Mouse (Mus musculus) gastrocnemius, postnatal 14 days (tissue): ENCODE results near the gene Tom1l2. TPM values are rescaled to one million over a fixed set of nuclear protein-coding genes. Genes with fewer than 3 reads are reported as not detected.

Experiments used
- DNase-seq: peaks from one replicate; pipeline ENCODE4 v3.0.0; 2021; ENCODE audit warnings: mixed read lengths
- intact Hi-C: fragments of 180-260 bp; cut with DNase I; formaldehyde crosslinking; loops from one replicate; pipeline ENCODE4 v1.15.1; 2025; ENCODE audit warnings: low total_unique reads
- total RNA-seq, 2 experiments: library from RNA; stranded (reverse); gene quantifications; 2 replicates each; pipeline ENCODE4 v1.2.3; 2021

Tom1l2 gene
- total RNA-seq, 2 experiments from 2014 or later, result 42.1 to 50.2 TPM

- intact Hi-C loops, result no loop called here
- peak; percentile 40 for DNase-seq
These were observed 101.6 kb downstream of the Tom1l2 start for GRCm38 (mm10) chr11:60250971-60251643.

DNA sequence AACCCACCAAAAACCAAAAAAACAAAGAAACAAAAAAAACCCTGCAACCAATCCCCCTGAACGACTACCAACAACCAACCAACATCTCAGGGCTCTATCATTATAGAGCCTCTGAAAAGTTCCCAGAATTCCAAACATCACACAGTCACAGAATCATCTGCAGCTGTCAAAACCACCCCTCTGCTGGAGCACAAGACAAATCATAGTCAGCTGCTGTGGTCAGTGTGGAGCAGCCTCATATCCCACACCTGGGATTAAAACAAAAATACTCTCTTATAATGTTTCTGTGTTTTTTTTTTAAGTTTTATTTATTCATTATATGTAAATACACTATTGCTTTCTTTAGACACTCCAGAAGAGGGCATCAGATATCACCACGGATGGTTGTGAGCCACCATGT is 102.8 kb downstream of the Tom1l2 start:
- no peak for DNase-seq
- intact Hi-C loops, result no loop called here

DNA sequence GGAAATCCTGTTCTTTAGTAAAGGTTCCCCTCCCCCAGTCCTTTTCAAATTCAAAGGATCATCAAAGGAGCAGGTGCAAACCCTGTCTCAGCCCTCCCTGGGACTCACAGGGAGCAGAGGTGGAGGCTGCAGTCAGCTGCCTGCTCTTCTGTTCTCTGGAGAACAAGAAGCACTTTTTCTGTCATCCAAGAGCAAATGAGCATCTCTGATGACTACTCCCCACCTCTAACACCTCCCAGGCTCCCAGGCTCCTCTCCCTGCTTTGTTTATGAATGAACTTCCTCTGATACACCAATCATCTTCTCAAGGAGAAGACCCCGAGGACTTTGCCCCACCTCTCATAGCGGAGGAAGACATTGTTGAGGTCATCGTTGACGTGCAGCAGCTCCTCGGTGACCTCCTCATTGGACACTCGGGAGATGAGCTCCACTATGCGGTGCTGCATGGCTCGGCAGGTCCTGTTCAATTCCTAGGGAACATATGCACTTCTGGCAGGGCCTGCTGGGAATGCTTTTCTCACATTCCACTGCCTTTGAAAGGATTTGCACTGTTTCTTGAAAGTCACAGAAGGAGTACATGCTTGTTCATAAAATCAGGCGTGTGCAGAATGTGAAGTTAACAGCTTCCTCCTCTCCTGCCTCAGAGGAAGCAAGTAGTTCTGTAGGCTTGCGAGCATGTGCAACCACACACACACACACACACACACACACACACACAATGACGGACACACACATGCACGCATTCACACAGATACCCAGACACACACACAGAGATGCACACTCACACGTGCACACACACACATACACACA is 103.9 kb downstream of the Tom1l2 start:
- intact Hi-C loops, result no loop called here
- no peak for DNase-seq

DNA sequence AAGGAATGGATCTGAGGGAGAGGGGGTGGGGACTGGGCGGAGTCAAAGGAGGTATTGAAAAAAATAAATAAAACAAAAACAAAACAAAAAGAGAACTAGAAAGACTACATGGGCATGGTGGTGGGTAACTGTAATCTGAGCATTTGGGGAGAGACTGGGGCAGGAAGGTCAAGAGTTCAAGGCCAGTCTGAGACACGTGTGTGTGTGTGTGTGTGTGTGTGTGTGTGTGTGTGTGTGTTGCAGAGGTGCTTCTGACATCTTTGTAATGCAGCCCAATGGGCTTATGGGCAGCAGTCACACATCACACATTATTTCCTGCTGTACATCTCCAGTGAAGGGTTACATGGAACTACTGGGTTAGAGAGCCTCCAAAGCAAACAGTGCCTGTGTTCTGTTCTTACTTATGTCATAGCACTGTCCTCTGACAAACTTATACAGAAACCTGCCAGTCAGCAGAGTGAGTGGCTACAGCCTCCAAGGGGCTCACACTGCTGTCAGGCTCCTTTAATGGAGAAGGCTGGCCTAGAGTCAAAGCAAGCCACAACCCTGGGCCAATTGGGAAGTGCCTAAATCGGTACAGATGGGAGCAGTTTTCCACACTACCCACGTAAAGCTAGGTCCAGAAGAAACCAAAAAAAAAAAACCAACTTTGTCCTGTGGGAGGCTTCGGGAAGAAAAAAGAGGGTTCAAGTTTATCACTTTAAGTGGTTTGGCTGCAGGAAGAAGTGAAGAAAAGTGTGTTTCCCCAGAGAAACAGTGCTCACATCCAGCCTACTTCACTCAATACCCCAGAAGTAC is 104.8 kb downstream of the Tom1l2 start:
- intact Hi-C loops, result no loop called here

GRCm38 (mm10) chr11:60246077-60246476 is 106.6 kb downstream of the Tom1l2 start:
- no peak for DNase-seq
- intact Hi-C loops, result no loop called here

More for the DNA sequence above, 104.8 kb downstream of the Tom1l2 start:
- DNase-seq, result no peak

GRCm38 (mm10) chr11:60244503-60245143 is 108.1 kb downstream of the Tom1l2 start:
- DNase-seq, result no peak
- intact Hi-C loops, result no loop called here

GRCm38 (mm10) chr11:60240509-60240908 is 112.2 kb downstream of the Tom1l2 start:
- intact Hi-C loops, result no loop called here

GRCm38 (mm10) chr11:60235351-60235750 is 117.4 kb downstream of the Tom1l2 start:
- intact Hi-C loops, result no loop called here
- no peak for DNase-seq

More at GRCm38 (mm10) chr11:60240509-60240908, 112.2 kb downstream of the Tom1l2 start:
- DNase-seq, result no peak

- intact Hi-C loops, result no loop called here
- DNase-seq, result peak; percentile 46
These were observed 119.5 kb downstream of the Tom1l2 start for GRCm38 (mm10) chr11:60233235-60233634.

DNA sequence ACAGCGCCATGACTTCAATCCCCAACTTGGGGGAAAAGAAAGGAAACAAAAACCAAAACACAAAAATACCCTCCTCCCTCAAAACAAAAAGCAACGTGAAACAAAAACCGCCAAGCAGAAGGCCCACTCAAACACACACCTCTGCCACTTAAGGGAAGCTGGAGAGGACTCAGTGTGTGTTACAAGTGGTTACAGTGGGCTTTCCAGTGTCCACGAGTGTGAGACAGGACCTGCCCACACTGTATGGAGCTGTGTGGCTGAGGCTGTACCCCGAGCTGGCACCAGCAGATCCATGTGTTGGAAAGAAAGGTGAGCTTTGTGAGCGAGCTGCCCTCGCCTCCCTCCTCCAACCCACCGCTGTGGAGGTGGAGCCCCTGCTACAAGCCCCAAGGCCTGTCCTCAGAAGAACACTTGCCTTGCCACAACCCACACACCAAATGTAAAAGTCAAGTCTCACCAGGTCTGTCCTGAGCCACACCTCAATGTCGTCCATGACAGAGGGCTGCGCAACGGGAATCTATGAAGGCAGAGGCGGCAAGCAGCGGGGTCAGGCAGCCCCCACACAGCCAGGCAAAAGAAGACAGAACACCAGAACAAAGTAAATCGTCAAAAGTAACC is 120.2 kb downstream of the Tom1l2 start:
- intact Hi-C loops, result no loop called here
- DNase-seq, result no peak

GRCm38 (mm10) chr11:60231951-60232350 is 120.8 kb downstream of the Tom1l2 start:
- no peak for DNase-seq
- intact Hi-C loops, result no loop called here

DNA sequence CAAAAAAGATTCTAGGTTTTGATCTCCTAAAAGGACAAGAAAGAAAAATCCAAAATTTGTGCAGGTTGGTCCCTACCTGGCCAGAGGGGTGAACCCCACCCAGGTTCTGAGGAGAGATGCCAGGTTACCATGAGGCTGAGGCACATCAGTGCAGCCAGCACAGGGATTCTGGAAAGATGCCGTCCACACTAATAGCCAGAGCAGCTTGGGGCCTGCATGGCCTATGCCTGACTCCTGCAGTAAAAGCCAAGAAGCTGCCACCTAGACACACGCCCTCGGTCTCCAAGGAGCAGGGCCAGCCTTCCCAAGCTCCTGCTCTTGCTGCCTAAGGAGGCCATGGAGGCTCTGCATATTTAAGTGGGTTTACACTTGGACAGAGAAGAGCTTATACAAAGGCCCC is 121.4 kb downstream of the Tom1l2 start:
- DNase-seq, result no peak
- intact Hi-C loops, result no loop called here

GRCm38 (mm10) chr11:60230512-60230911 is 122.2 kb downstream of the Tom1l2 start:
- intact Hi-C loops, result no loop called here

DNA sequence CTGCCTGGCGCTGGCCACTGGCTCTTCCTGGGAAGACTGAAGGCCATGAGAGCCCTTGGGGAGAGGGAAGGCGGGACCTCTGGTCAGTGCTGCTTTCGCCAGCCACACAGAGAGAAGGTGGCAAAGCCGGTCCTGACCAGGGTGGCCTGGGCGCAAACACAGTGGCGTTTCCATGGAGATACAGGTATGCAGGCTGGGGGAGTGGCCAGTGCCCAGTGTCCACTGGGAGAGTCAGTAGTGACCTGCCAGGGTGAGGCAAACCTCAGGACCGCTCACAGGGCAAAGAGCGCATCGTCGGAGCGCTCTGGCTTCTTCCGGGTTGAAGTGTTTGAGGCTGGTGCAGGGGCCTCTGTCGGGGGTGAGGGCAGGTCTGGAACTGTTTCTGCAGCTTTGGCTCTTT is 122.9 kb downstream of the Tom1l2 start:
- intact Hi-C loops, result no loop called here
- no peak for DNase-seq

More at GRCm38 (mm10) chr11:60230512-60230911, 122.2 kb downstream of the Tom1l2 start:
- DNase-seq, result no peak

DNA sequence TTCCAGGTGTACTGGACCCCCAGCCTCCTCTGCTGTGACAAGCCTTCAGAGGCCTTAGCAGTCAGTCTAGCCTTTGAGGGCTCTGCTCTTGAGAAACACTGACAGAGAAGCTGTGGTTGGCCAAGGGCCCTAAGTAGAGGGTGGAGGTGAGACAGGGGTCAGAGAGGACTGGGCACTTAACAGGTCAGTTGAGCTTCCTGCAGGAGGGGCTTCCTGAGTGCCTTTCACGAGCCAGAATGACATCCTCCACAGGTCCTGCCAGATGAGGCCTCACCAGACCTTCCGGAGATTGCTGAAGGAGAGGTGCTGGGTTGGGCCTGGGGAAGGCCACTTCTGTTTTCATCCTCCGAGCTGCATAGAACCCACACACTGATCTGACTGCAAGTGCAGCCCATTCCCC is 124.2 kb downstream of the Tom1l2 start:
- DNase-seq, result no peak
- intact Hi-C loops, result no loop called here

- DNase-seq, result no peak
- intact Hi-C loops, result no loop called here
These were observed 126.8 kb downstream of the Tom1l2 start for GRCm38 (mm10) chr11:60225874-60226273.

DNA sequence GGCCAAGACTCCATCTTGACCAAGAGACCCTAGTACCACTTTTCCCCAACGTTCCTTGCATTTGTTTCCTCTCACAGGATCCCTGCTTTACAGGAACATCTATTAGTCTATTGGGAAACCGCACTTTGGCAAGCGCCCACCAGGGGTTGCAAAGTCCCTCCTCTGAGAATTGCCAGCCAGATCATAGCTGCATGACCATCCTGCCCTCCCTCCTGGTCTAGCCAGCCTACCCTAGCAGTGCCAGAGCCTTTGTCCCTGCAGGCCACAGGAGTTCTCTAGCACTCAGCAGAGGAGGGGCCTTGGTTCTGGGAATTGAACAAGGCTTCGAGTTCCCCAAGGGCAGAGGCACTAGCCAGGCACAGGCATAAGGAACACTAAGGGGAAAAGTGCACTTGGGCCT is 128.0 kb downstream of the Tom1l2 start:
- no peak for DNase-seq
- intact Hi-C loops, result no loop called here

DNA sequence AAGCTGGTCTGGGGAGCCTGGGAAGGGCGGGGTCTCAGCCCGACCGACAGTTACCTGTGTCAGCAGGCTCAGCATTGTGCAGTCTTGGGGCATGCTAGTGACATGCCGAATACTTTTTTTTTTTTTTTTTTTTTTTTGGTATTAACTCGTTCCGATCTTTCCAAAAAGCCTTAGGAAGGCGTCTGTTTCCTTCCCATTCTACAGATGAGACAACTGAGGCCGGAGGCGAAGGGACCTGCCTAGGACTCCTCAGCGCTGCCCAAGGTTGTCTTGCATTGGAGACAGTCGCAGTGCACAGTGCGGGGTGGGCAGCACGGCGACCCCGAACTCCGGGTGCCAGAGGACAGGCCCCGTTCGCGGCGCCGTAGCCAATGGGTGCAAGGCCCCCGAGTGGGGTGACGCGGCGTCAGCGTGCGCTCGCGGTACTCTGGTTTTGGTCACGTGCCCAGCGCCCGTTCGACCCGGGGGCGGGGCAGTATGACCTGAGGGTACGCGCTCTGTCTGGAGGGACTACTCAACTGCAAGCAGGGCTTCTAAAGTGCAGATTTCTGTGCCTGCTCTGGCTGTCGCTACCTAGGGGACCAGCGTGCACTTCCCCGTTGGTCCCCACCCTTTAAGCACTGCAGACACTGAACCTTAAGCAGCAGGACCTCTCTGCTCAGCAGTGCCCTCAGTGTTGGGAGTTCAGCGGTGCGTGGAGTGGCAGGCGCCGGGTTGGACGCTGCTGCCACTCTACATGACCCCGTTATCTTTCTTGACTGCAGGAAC is 130.1 kb downstream of the Tom1l2 start, which contains the start of gene Srebf1:
Gene Srebf1, minus strand, starts transcription at position 113 of the 768 bp plus-strand sequence.
- intact Hi-C loops, result no loop called here
- peak; percentile 87 for DNase-seq
